Mouse (Mus musculus) T-cell, adult 66 days (primary cell): ENCODE results near the gene H2al2b. TPM values are rescaled to one million over a fixed set of nuclear protein-coding genes. Genes with fewer than 3 reads are reported as not detected.

Experiments
- total RNA-seq, 2 experiments: library from RNA; stranded (reverse); gene quantifications; 3 replicates in 1 of 2; 4 replicates in 1 of 2; pipeline ENCODE4 v1.2.4; 2023

Gene H2al2b
- total RNA-seq = not detected

DNA sequence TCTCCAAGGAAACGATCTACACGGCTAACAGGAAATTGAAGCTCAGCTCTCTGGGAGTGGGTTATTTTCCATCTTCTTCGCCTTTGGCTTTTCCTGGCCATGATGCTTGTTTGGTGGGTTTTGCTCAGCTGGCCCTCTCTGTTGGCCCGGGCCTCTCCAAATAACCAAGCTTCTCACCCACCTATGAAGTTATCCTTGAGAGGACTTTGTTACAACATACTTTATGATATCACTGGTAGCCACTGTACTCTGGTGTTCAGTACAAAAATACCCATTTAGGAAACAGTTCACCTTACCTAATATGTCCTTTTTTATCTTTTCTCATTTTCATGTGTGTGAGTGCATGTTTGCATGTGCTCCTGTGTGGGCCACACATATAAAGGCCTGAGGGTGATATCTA lies at the start of gene H2al2b:
Gene H2al2b, minus strand, starts transcription at position 101 of the 400 bp plus-strand sequence.

Other genes with a start within 250 kb of the H2al2b start
- not detected for gene H2al2c, start 121.6 kb downstream of the H2al2b start, total RNA-seq
- gene Sry, start 57.0 kb downstream of the H2al2b start, total RNA-seq = under 1 TPM in 1 of 2 experiments, not detected in 1; 0.50 TPM
- not detected for gene Gm4064, start 75.5 kb upstream of the H2al2b start, total RNA-seq
- not detected for gene Rbmy, start 110.0 kb upstream of the H2al2b start, total RNA-seq
- not detected for gene Gm10256, start 110.0 kb upstream of the H2al2b start, total RNA-seq
- gene Gm10352, start 180.3 kb upstream of the H2al2b start, total RNA-seq = not detected
- gene Gm29289, start 211.9 kb upstream of the H2al2b start, total RNA-seq = not detected